Mouse (Mus musculus): ENCODE results near the gene Arntl. TPM values are rescaled to one million over a fixed set of nuclear protein-coding genes. Genes with fewer than 3 reads are reported as not detected.
A peak's percentile ranks its signal among the peaks of the same experiment; 100 is the strongest.

Arntl gene
- total RNA-seq, 2 experiments from 2014 or later: 17.6 to 39.4 TPM

- H3K27ac ChIP-seq: no peak overlapping the region
- intact Hi-C loops (cut with DNase I): no loop called here
- no peak for TF ChIP-seq CTCF (IDR thresholded peaks at IDR 0.05)
Observed at GRCm38 (mm10) chr7:113188566-113188965, 18.7 kb upstream of the Arntl start.

GRCm38 (mm10) chr7:113191787-113192186 lies 15.5 kb upstream of the Arntl start:
- Histone ChIP-seq H3K27ac (no peak overlapping the region), H3K4me3 (no peak overlapping the region)
- intact Hi-C loops (cut with DNase I): no loop called here
- TF ChIP-seq CTCF (IDR thresholded peaks at IDR 0.05): peak; percentile 40; the same call in 1 of the 2 replicates
- DNase-seq: no peak

More at GRCm38 (mm10) chr7:113188566-113188965, 18.7 kb upstream of the Arntl start:
- H3K4me3 ChIP-seq: no peak overlapping the region
- no peak for DNase-seq

- no peak overlapping the region for H3K27ac ChIP-seq
- no peak overlapping the region for H3K4me3 ChIP-seq
- TF ChIP-seq CTCF (IDR thresholded peaks at IDR 0.05): no peak
- DNase-seq: no peak
- intact Hi-C loops (cut with DNase I): no loop called here
Observed at GRCm38 (mm10) chr7:113192714-113193365, 14.4 kb upstream of the Arntl start.

GRCm38 (mm10) chr7:113193872-113194271 lies 13.4 kb upstream of the Arntl start:
- no peak for TF ChIP-seq CTCF (IDR thresholded peaks at IDR 0.05)
- Histone ChIP-seq H3K4me3 (no peak overlapping the region), H3K27ac (no peak overlapping the region)
- DNase-seq: no peak
- intact Hi-C loops (cut with DNase I): no loop called here

- intact Hi-C loops (cut with DNase I): no loop called here
- TF ChIP-seq CTCF (IDR thresholded peaks at IDR 0.05): no peak
- no peak overlapping the region for H3K27ac ChIP-seq
- DNase-seq: no peak
- H3K4me3 ChIP-seq: no peak overlapping the region
Observed at GRCm38 (mm10) chr7:113195271-113195670, 12.0 kb upstream of the Arntl start.

GRCm38 (mm10) chr7:113196171-113196570 lies 11.1 kb upstream of the Arntl start:
- no peak overlapping the region for H3K27ac ChIP-seq
- no peak overlapping the region for H3K4me3 ChIP-seq
- intact Hi-C loops (cut with DNase I): no loop called here
- no peak for TF ChIP-seq CTCF (IDR thresholded peaks at IDR 0.05)
- no peak for DNase-seq

GRCm38 (mm10) chr7:113197161-113197775 lies 10.0 kb upstream of the Arntl start:
- intact Hi-C loops (cut with DNase I): no loop called here
- no peak for DNase-seq
- Histone ChIP-seq H3K4me3 (peak overlapping the region; percentile 20; the same call in 1 of the 2 replicates), H3K27ac (peak overlapping the region; percentile 6; the same call in 1 of the 2 replicates)
- TF ChIP-seq CTCF (IDR thresholded peaks at IDR 0.05): no peak

GRCm38 (mm10) chr7:113201584-113201983 lies 5.7 kb upstream of the Arntl start:
- peak; percentile 63 for DNase-seq
- TF ChIP-seq CTCF (IDR thresholded peaks at IDR 0.05): no peak
- H3K4me3 ChIP-seq: no peak overlapping the region
- peak overlapping the region; percentile 28 for H3K27ac ChIP-seq
- intact Hi-C loops (cut with DNase I): no loop called here

- Histone ChIP-seq H3K27ac (peak overlapping the region; percentile 97), H3K4me3 (peak overlapping the region; percentile 93)
- TF ChIP-seq CTCF (IDR thresholded peaks at IDR 0.05): no peak
- intact Hi-C loops (cut with DNase I): loop anchor here (5.0 kb wide), 2 partner anchors 45 to 60 kb away; no protein-coding TSS in a partner anchor
- DNase-seq: peak; percentile 85
Observed at GRCm38 (mm10) chr7:113207471-113208387, 464 bp downstream of the Arntl start.

GRCm38 (mm10) chr7:113208388-113208753 lies 1.1 kb downstream of the Arntl start:
- no peak for TF ChIP-seq CTCF (IDR thresholded peaks at IDR 0.05)
- Histone ChIP-seq H3K27ac (peak overlapping the region; percentile 97), H3K4me3 (peak overlapping the region; percentile 93)
- DNase-seq: no peak
- intact Hi-C loops (cut with DNase I): loop anchor here (5.0 kb wide), 2 partner anchors 44 to 61 kb away; no protein-coding TSS in a partner anchor

- no peak for TF ChIP-seq CTCF (IDR thresholded peaks at IDR 0.05)
- peak overlapping the region; percentile 25; the same call in 1 of the 2 replicates for H3K4me3 ChIP-seq
- DNase-seq: peak; percentile 83
- peak overlapping the region; percentile 63 for H3K27ac ChIP-seq
- intact Hi-C loops (cut with DNase I): no loop called here
Observed at GRCm38 (mm10) chr7:113210441-113210840, 3.2 kb downstream of the Arntl start.

GRCm38 (mm10) chr7:113214245-113215169 lies 7.2 kb downstream of the Arntl start:
- TF ChIP-seq CTCF (IDR thresholded peaks at IDR 0.05): no peak
- no peak for DNase-seq
- H3K4me3 ChIP-seq: no peak overlapping the region
- intact Hi-C loops (cut with DNase I): no loop called here
- H3K27ac ChIP-seq: peak overlapping the region; percentile 89

All from gastrocnemius, adult 2 months (tissue).